Mouse (Mus musculus): ENCODE results near the gene Lipn. TPM values are rescaled to one million over a fixed set of nuclear protein-coding genes. Genes with fewer than 3 reads are reported as not detected.

Lipn gene
- polyA plus RNA-seq, 1 experiment = not detected

GRCm38 (mm10) chr19:34096228-34096627, 29.1 kb downstream of the Lipn start:
- Histone ChIP-seq H3K36me3 (ENCODE audit: control insufficient read depth, insufficient read depth) (no peaks in the 10 kb centered on the region), H3K4me3 (no peak overlapping the region), H3K27me3 (ENCODE audit: control insufficient read depth, insufficient read depth, insufficient read length) (no peaks in the 10 kb centered on the region), H3ac (ENCODE audit: control insufficient read depth, insufficient read length) (no peak overlapping the region), H3K4me2 (ENCODE audit: low read depth) (no peak overlapping the region), H3K79me2 (ENCODE audit: control insufficient read depth, insufficient read depth) (no peaks in the 10 kb centered on the region)
- TF ChIP-seq REST (IDR thresholded peaks at IDR 0.05; ENCODE audit: insufficient read depth, insufficient read length) (no peak), MYOD1 (IDR thresholded peaks at IDR 0.05; ENCODE audit: control insufficient read depth in 1 of 3, insufficient read length in 2 of 3, low read depth in 2 of 3) (no peak), E2F4 (IDR thresholded peaks at IDR 0.05; ENCODE audit: insufficient read depth) (no peak), POLR2A (IDR thresholded peaks at IDR 0.05; ENCODE audit: insufficient read length, low read depth) (no peak), TCF12 (IDR thresholded peaks at IDR 0.05; ENCODE audit: insufficient read depth, poor library complexity, severe bottlenecking) (no peak), MYOG (IDR thresholded peaks at IDR 0.05; ENCODE audit: control insufficient read depth in 1 of 3, insufficient read depth in 1 of 3, insufficient read length in 2 of 3, low read depth in 2 of 3) (no peak), POLR2AphosphoS2 (IDR thresholded peaks at IDR 0.05; ENCODE audit: insufficient read length, low read depth) (no peak), TCF3 (IDR thresholded peaks at IDR 0.05; ENCODE audit: insufficient read length, low read depth) (no peak), SRF (IDR thresholded peaks at IDR 0.05; ENCODE audit: control insufficient read depth, insufficient read length, low read depth) (no peak), CEBPB (IDR thresholded peaks at IDR 0.05; ENCODE audit: insufficient read depth, poor library complexity, severe bottlenecking) (no peak), MAX (IDR thresholded peaks at IDR 0.05; ENCODE audit: low read depth) (no peak), USF1 (IDR thresholded peaks at IDR 0.05; ENCODE audit: low read depth) (no peak)

- no peak within 1 kb of the TSS for H3ac ChIP-seq (ENCODE audit: control insufficient read depth, insufficient read length)
- H3K36me3 ChIP-seq (ENCODE audit: control insufficient read depth, insufficient read depth) = no peaks in the 10 kb centered on the region
- TF ChIP-seq MAX (IDR thresholded peaks at IDR 0.05; ENCODE audit: low read depth) (no peak), CEBPB (IDR thresholded peaks at IDR 0.05; ENCODE audit: insufficient read depth, poor library complexity, severe bottlenecking) (no peak), SRF (IDR thresholded peaks at IDR 0.05; ENCODE audit: control insufficient read depth, insufficient read length, low read depth) (no peak), USF1 (IDR thresholded peaks at IDR 0.05; ENCODE audit: low read depth) (no peak), POLR2AphosphoS2 (IDR thresholded peaks at IDR 0.05; ENCODE audit: insufficient read length, low read depth) (no peak), E2F4 (IDR thresholded peaks at IDR 0.05; ENCODE audit: insufficient read depth) (no peak), REST (IDR thresholded peaks at IDR 0.05; ENCODE audit: insufficient read depth, insufficient read length) (no peak)
- H3K27me3 ChIP-seq (ENCODE audit: control insufficient read depth, insufficient read depth, insufficient read length) = no peaks in the 10 kb centered on the region
- no peak within 1 kb of the TSS for H3K4me3 ChIP-seq
- no peak within 1 kb of the TSS for H3K4me2 ChIP-seq (ENCODE audit: low read depth)
- no peaks in the 10 kb centered on the region for H3K79me2 ChIP-seq (ENCODE audit: control insufficient read depth, insufficient read depth)
These were observed 33.5 kb downstream of the Lipn start, which contains the start of gene Lipm for GRCm38 (mm10) chr19:34100633-34101032. Gene Lipm, plus strand, starts transcription at chr19:34100933.

GRCm38 (mm10) chr19:34101888-34102287, 34.7 kb downstream of the Lipn start:
- Histone ChIP-seq H3K36me3 (ENCODE audit: control insufficient read depth, insufficient read depth) (no peaks in the 10 kb centered on the region), H3K4me3 (no peak overlapping the region), H3ac (ENCODE audit: control insufficient read depth, insufficient read length) (no peak overlapping the region), H3K79me2 (ENCODE audit: control insufficient read depth, insufficient read depth) (no peaks in the 10 kb centered on the region), H3K27me3 (ENCODE audit: control insufficient read depth, insufficient read depth, insufficient read length) (no peaks in the 10 kb centered on the region), H3K4me2 (ENCODE audit: low read depth) (no peak overlapping the region)
- no peak for TF ChIP-seq POLR2AphosphoS2 (IDR thresholded peaks at IDR 0.05; ENCODE audit: insufficient read length, low read depth)
- no peak for TF ChIP-seq TCF3 (IDR thresholded peaks at IDR 0.05; ENCODE audit: insufficient read length, low read depth)
- TF ChIP-seq REST (IDR thresholded peaks at IDR 0.05; ENCODE audit: insufficient read depth, insufficient read length) = no peak
- no peak for TF ChIP-seq MAX (IDR thresholded peaks at IDR 0.05; ENCODE audit: low read depth)
- TF ChIP-seq MYOG (IDR thresholded peaks at IDR 0.05; ENCODE audit: control insufficient read depth in 1 of 3, insufficient read depth in 1 of 3, insufficient read length in 2 of 3, low read depth in 2 of 3) = no peak
- TF ChIP-seq POLR2A (IDR thresholded peaks at IDR 0.05; ENCODE audit: insufficient read length, low read depth) = no peak
- TF ChIP-seq SRF (IDR thresholded peaks at IDR 0.05; ENCODE audit: control insufficient read depth, insufficient read length, low read depth) = no peak
- TF ChIP-seq CEBPB (IDR thresholded peaks at IDR 0.05; ENCODE audit: insufficient read depth, poor library complexity, severe bottlenecking) = no peak
- TF ChIP-seq TCF12 (IDR thresholded peaks at IDR 0.05; ENCODE audit: insufficient read depth, poor library complexity, severe bottlenecking) = no peak
- TF ChIP-seq MYOD1 (IDR thresholded peaks at IDR 0.05; ENCODE audit: control insufficient read depth in 1 of 3, insufficient read length in 2 of 3, low read depth in 2 of 3) = no peak
- no peak for TF ChIP-seq E2F4 (IDR thresholded peaks at IDR 0.05; ENCODE audit: insufficient read depth)

- TF ChIP-seq TCF12 (IDR thresholded peaks at IDR 0.05; ENCODE audit: insufficient read depth, poor library complexity, severe bottlenecking) (no peak), POLR2AphosphoS2 (IDR thresholded peaks at IDR 0.05; ENCODE audit: insufficient read length, low read depth) (no peak), CEBPB (IDR thresholded peaks at IDR 0.05; ENCODE audit: insufficient read depth, poor library complexity, severe bottlenecking) (no peak), MYOD1 (IDR thresholded peaks at IDR 0.05; ENCODE audit: control insufficient read depth in 1 of 3, insufficient read length in 2 of 3, low read depth in 2 of 3) (no peak), MAX (IDR thresholded peaks at IDR 0.05; ENCODE audit: low read depth) (no peak), REST (IDR thresholded peaks at IDR 0.05; ENCODE audit: insufficient read depth, insufficient read length) (no peak), MYOG (IDR thresholded peaks at IDR 0.05; ENCODE audit: control insufficient read depth in 1 of 3, insufficient read depth in 1 of 3, insufficient read length in 2 of 3, low read depth in 2 of 3) (no peak), E2F4 (IDR thresholded peaks at IDR 0.05; ENCODE audit: insufficient read depth) (no peak), TCF3 (IDR thresholded peaks at IDR 0.05; ENCODE audit: insufficient read length, low read depth) (no peak)
- no peaks in the 10 kb centered on the region for H3K27me3 ChIP-seq (ENCODE audit: control insufficient read depth, insufficient read depth, insufficient read length)
- no peaks in the 10 kb centered on the region for H3K79me2 ChIP-seq (ENCODE audit: control insufficient read depth, insufficient read depth)
- H3K4me2 ChIP-seq (ENCODE audit: low read depth) = no peak overlapping the region
- H3ac ChIP-seq (ENCODE audit: control insufficient read depth, insufficient read length) = no peak overlapping the region
- no peaks in the 10 kb centered on the region for H3K36me3 ChIP-seq (ENCODE audit: control insufficient read depth, insufficient read depth)
- H3K4me3 ChIP-seq = no peak overlapping the region
These were observed 37.7 kb downstream of the Lipn start for GRCm38 (mm10) chr19:34104841-34105240.

- no peaks in the 10 kb centered on the region for H3K79me2 ChIP-seq (ENCODE audit: control insufficient read depth, insufficient read depth)
- TF ChIP-seq CEBPB (IDR thresholded peaks at IDR 0.05; ENCODE audit: insufficient read depth, poor library complexity, severe bottlenecking) (no peak), REST (IDR thresholded peaks at IDR 0.05; ENCODE audit: insufficient read depth, insufficient read length) (no peak), E2F4 (IDR thresholded peaks at IDR 0.05; ENCODE audit: insufficient read depth) (no peak), TCF12 (IDR thresholded peaks at IDR 0.05; ENCODE audit: insufficient read depth, poor library complexity, severe bottlenecking) (no peak)
- H3ac ChIP-seq (ENCODE audit: control insufficient read depth, insufficient read length) = no peak overlapping the region
- no peak overlapping the region for H3K4me3 ChIP-seq
- H3K4me2 ChIP-seq (ENCODE audit: low read depth) = peak overlapping the region; percentile 65
- H3K36me3 ChIP-seq (ENCODE audit: control insufficient read depth, insufficient read depth) = no peaks in the 10 kb centered on the region
- H3K27me3 ChIP-seq (ENCODE audit: control insufficient read depth, insufficient read depth, insufficient read length) = no peaks in the 10 kb centered on the region
These were observed 51.9 kb downstream of the Lipn start for GRCm38 (mm10) chr19:34119102-34119501.
